Mouse (Mus musculus): ENCODE measurements around the gene Ptpn13. TPM values are rescaled to one million over a fixed set of nuclear protein-coding genes. Genes with fewer than 3 reads are reported as not detected.
A peak's percentile ranks its signal among the peaks of the same experiment; 100 is the strongest.

Ptpn13 gene
- polyA plus RNA-seq, 1 experiment from 2014 or later, result 3.5 TPM

- no peaks in the 10 kb centered on the region for H3K36me3 ChIP-seq
- H3K4me3 ChIP-seq (replicated peaks), result peak overlapping the region; percentile 74; the same call in 1 of the 2 replicates
- H3K4me1 ChIP-seq, result peaks cover 28% of the 10 kb centered on the region
- peak overlapping the region; percentile 98 for H3K4me2 ChIP-seq
- peaks cover 7% of the 10 kb centered on the region for H3K27me3 ChIP-seq (replicated peaks)
- H3K9me3 ChIP-seq (replicated peaks), result no peaks in the 10 kb centered on the region
- no peak for ATAC-seq (ENCODE audit: low FRiP score)
- H3K9ac ChIP-seq (replicated peaks), result no peak overlapping the region
- 9% methylated on average over 5 of the region's 5 CpGs for WGBS
- H3K27ac ChIP-seq (replicated peaks), result no peak overlapping the region
Measured at GRCm38 (mm10) chr5:103423927-103424315, 1.1 kb upstream of the Ptpn13 start.

GRCm38 (mm10) chr5:103425363-103426031 lies 505 bp downstream of the Ptpn13 start:
- peak; percentile 72 for ATAC-seq (ENCODE audit: low FRiP score)
- H3K27me3 ChIP-seq (replicated peaks), result peaks cover 2% of the 10 kb centered on the region; the same call in 1 of the 2 replicates
- peak overlapping the region; percentile 82 for H3K27ac ChIP-seq (replicated peaks)
- no peaks in the 10 kb centered on the region for H3K36me3 ChIP-seq
- peak overlapping the region; percentile 74 for H3K4me3 ChIP-seq (replicated peaks)
- peak overlapping the region; percentile 70 for H3K9ac ChIP-seq (replicated peaks)
- H3K4me2 ChIP-seq, result peak overlapping the region; percentile 98
- H3K9me3 ChIP-seq (replicated peaks), result no peaks in the 10 kb centered on the region
- WGBS, result under 1% methylated on average over 59 of the region's 67 CpGs
- peaks cover 28% of the 10 kb centered on the region for H3K4me1 ChIP-seq

- no peak overlapping the region for H3K27ac ChIP-seq (replicated peaks)
- ATAC-seq (ENCODE audit: low FRiP score), result no peak
- H3K9me3 ChIP-seq (replicated peaks), result no peaks in the 10 kb centered on the region
- H3K27me3 ChIP-seq (replicated peaks), result peaks cover 2% of the 10 kb centered on the region; the same call in 1 of the 2 replicates
- peak overlapping the region; percentile 70; the same call in 1 of the 2 replicates for H3K9ac ChIP-seq (replicated peaks)
- H3K36me3 ChIP-seq, result no peaks in the 10 kb centered on the region
- WGBS, result 18% methylated on average over 9 of the region's 9 CpGs
- H3K4me2 ChIP-seq, result peak overlapping the region; percentile 98
- H3K4me1 ChIP-seq, result peaks cover 28% of the 10 kb centered on the region
- peak overlapping the region; percentile 74 for H3K4me3 ChIP-seq (replicated peaks)
Measured at GRCm38 (mm10) chr5:103426250-103426649, 1.3 kb downstream of the Ptpn13 start.

- no peaks in the 10 kb centered on the region for H3K36me3 ChIP-seq
- no peak for ATAC-seq (ENCODE audit: low FRiP score)
- H3K9me3 ChIP-seq (replicated peaks), result no peaks in the 10 kb centered on the region
- no peak overlapping the region for H3K4me2 ChIP-seq
- peaks cover 2% of the 10 kb centered on the region; the same call in 1 of the 2 replicates for H3K27me3 ChIP-seq (replicated peaks)
- peaks cover 9% of the 10 kb centered on the region for H3K4me1 ChIP-seq
- H3K4me3 ChIP-seq (replicated peaks), result no peak overlapping the region
- 89% methylated on average over 3 of the region's 3 CpGs for WGBS
- H3K27ac ChIP-seq (replicated peaks), result no peak overlapping the region
- H3K9ac ChIP-seq (replicated peaks), result no peak overlapping the region
Measured at GRCm38 (mm10) chr5:103430986-103431385, 6.0 kb downstream of the Ptpn13 start.

GRCm38 (mm10) chr5:103431479-103431878 lies 6.5 kb downstream of the Ptpn13 start:
- ATAC-seq (ENCODE audit: low FRiP score), result no peak
- no peak overlapping the region for H3K27ac ChIP-seq (replicated peaks)

GRCm38 (mm10) chr5:103436039-103436944 lies 11.3 kb downstream of the Ptpn13 start:
- Histone ChIP-seq H3K9ac (replicated peaks) (no peak overlapping the region), H3K9me3 (replicated peaks) (no peaks in the 10 kb centered on the region), H3K27ac (replicated peaks) (0 out of 2 replicates have a peak overlapping the region, but pooled peaks have one; percentile 5), H3K36me3 (no peaks in the 10 kb centered on the region), H3K27me3 (replicated peaks) (no peaks in the 10 kb centered on the region), H3K4me3 (replicated peaks) (0 out of 2 replicates have a peak overlapping the region, but pooled peaks have one; percentile 12), H3K4me1 (peaks cover 9% of the 10 kb centered on the region), H3K4me2 (peak overlapping the region; percentile 52)
- WGBS, result 10% methylated on average over 19 of the region's 19 CpGs
- ATAC-seq (ENCODE audit: low FRiP score), result no peak

More at GRCm38 (mm10) chr5:103431479-103431878, 6.5 kb downstream of the Ptpn13 start:
- 76% methylated on average over 3 of the region's 3 CpGs for WGBS
- Histone ChIP-seq H3K9ac (replicated peaks) (no peak overlapping the region), H3K4me2 (no peak overlapping the region), H3K4me3 (replicated peaks) (no peak overlapping the region), H3K27me3 (replicated peaks) (peaks cover 2% of the 10 kb centered on the region; the same call in 1 of the 2 replicates), H3K4me1 (peaks cover 9% of the 10 kb centered on the region), H3K9me3 (replicated peaks) (no peaks in the 10 kb centered on the region), H3K36me3 (no peaks in the 10 kb centered on the region)

- H3K9ac ChIP-seq (replicated peaks), result no peak overlapping the region
- H3K27me3 ChIP-seq (replicated peaks), result no peaks in the 10 kb centered on the region
- no peaks in the 10 kb centered on the region for H3K36me3 ChIP-seq
- no peak for ATAC-seq (ENCODE audit: low FRiP score)
- 80% methylated on average over 3 of the region's 3 CpGs for WGBS
- H3K27ac ChIP-seq (replicated peaks), result no peak overlapping the region
- H3K9me3 ChIP-seq (replicated peaks), result no peaks in the 10 kb centered on the region
- H3K4me3 ChIP-seq (replicated peaks), result no peak overlapping the region
- no peak overlapping the region for H3K4me2 ChIP-seq
- H3K4me1 ChIP-seq, result peaks cover 9% of the 10 kb centered on the region
Measured at GRCm38 (mm10) chr5:103437714-103438113, 12.7 kb downstream of the Ptpn13 start.

GRCm38 (mm10) chr5:103439171-103439570 lies 14.2 kb downstream of the Ptpn13 start:
- no peaks in the 10 kb centered on the region for H3K36me3 ChIP-seq
- peaks cover 9% of the 10 kb centered on the region for H3K4me1 ChIP-seq
- WGBS, result 90% methylated on average over 11 of the region's 11 CpGs
- no peaks in the 10 kb centered on the region for H3K9me3 ChIP-seq (replicated peaks)
- ATAC-seq (ENCODE audit: low FRiP score), result no peak
- no peak overlapping the region for H3K27ac ChIP-seq (replicated peaks)
- H3K9ac ChIP-seq (replicated peaks), result no peak overlapping the region
- H3K4me2 ChIP-seq, result no peak overlapping the region
- H3K4me3 ChIP-seq (replicated peaks), result no peak overlapping the region
- no peaks in the 10 kb centered on the region for H3K27me3 ChIP-seq (replicated peaks)

GRCm38 (mm10) chr5:103440418-103441276 lies 15.7 kb downstream of the Ptpn13 start:
- Histone ChIP-seq H3K36me3 (no peaks in the 10 kb centered on the region), H3K9ac (replicated peaks) (no peak overlapping the region), H3K4me3 (replicated peaks) (no peak overlapping the region), H3K4me1 (peaks cover 9% of the 10 kb centered on the region), H3K4me2 (no peak overlapping the region), H3K27ac (replicated peaks) (no peak overlapping the region), H3K9me3 (replicated peaks) (no peaks in the 10 kb centered on the region), H3K27me3 (replicated peaks) (no peaks in the 10 kb centered on the region)
- no peak for ATAC-seq (ENCODE audit: low FRiP score)
- WGBS, result 92% methylated on average over 11 of the region's 11 CpGs

GRCm38 (mm10) chr5:103441706-103442105 lies 16.7 kb downstream of the Ptpn13 start:
- H3K4me2 ChIP-seq, result no peak overlapping the region
- H3K27ac ChIP-seq (replicated peaks), result no peak overlapping the region
- 14% methylated on average over 4 of the region's 4 CpGs for WGBS
- no peaks in the 10 kb centered on the region for H3K36me3 ChIP-seq
- H3K9ac ChIP-seq (replicated peaks), result no peak overlapping the region
- no peaks in the 10 kb centered on the region for H3K4me1 ChIP-seq
- no peaks in the 10 kb centered on the region for H3K27me3 ChIP-seq (replicated peaks)
- H3K4me3 ChIP-seq (replicated peaks), result no peak overlapping the region
- no peaks in the 10 kb centered on the region for H3K9me3 ChIP-seq (replicated peaks)
- ATAC-seq (ENCODE audit: low FRiP score), result no peak

- H3K9me3 ChIP-seq (replicated peaks), result no peaks in the 10 kb centered on the region
- H3K4me1 ChIP-seq, result no peaks in the 10 kb centered on the region
- H3K4me3 ChIP-seq (replicated peaks), result no peak overlapping the region
- no peak for ATAC-seq (ENCODE audit: low FRiP score)
- no peak overlapping the region for H3K27ac ChIP-seq (replicated peaks)
- H3K9ac ChIP-seq (replicated peaks), result no peak overlapping the region
- WGBS, result 61% methylated on average over 4 of the region's 4 CpGs
- H3K36me3 ChIP-seq, result no peaks in the 10 kb centered on the region
- no peaks in the 10 kb centered on the region for H3K27me3 ChIP-seq (replicated peaks)
- no peak overlapping the region for H3K4me2 ChIP-seq
Measured at GRCm38 (mm10) chr5:103442269-103442688, 17.3 kb downstream of the Ptpn13 start.
